Mouse (Mus musculus) sigmoid colon, adult 10 weeks (tissue): ENCODE results near the gene Asb17. TPM values are rescaled to one million over a fixed set of nuclear protein-coding genes. Genes with fewer than 3 reads are reported as not detected.

Source experiments
- polyA plus RNA-seq: library from polyadenylated mRNA; stranded (reverse); fragments of 350-450 nt; fragmentation: Illumina TruSeq; extraction: RNeasy Lipid Tissue Mini Kit (QIAGEN cat#74804); gene quantifications from one replicate; pipeline ENCODE4 v1.2.3, GENCODE M21; 2014; ENCODE audit warnings: low read depth, low replicate concordance

Gene Asb17
- not detected for polyA plus RNA-seq

DNA sequence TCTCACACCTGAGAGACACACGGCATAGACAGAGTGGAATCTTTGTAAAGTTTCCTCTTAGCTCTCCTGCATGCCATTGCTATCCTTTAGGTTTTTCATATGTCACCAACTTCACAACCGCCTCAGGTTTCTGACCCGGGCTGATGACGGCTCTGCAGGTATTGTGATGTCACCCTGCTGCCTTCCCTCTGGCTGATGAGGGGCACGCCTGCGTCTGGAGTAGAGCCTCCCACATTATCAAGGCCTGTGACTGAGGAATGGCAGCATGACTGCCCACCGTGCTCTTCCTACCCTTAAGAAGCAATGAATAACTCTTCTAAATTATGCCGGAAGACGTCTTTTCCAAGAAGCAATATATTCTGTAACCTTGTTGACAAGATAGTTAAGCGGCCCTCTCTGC lies at the start of gene Asb17:
Gene Asb17, plus strand, starts transcription at position 180 of the 400 bp plus-strand sequence.

Other genes starting within 250 kb of the Asb17 start
- gene St6galnac3, start 119.0 kb upstream of the Asb17 start, polyA plus RNA-seq = 1.7 TPM
- not detected for gene Msh4, start 61.9 kb downstream of the Asb17 start, polyA plus RNA-seq
- gene Rabggtb, start 68.8 kb downstream of the Asb17 start, polyA plus RNA-seq = 72.5 TPM
- gene Acadm, start 100.4 kb downstream of the Asb17 start, polyA plus RNA-seq = 198 TPM
- gene Slc44a5, start 129.2 kb downstream of the Asb17 start, polyA plus RNA-seq = 1.2 TPM